Mouse (Mus musculus) brain, embryonic 14.5 days (tissue): ENCODE measurements at regions not wholly inside any gene's neighbourhood (a gene's known extent, or its start where the extent isn't known, plus 50 kb on each side); places are given as distances from the start of the nearest gene placed in this dataset.

Source experiments
- CTCF ChIP-seq: fragments of 200-500 bp; IDR thresholded peaks from 2 replicates; pipeline ENCODE4 v1.5.1; 2012; ENCODE audit warnings: inconsistent platforms, mild to moderate bottlenecking, moderate library complexity, borderline replicate concordance; ENCODE audit not compliant: insufficient read depth, insufficient read length; ENCODE audit errors: extremely low read depth
- POLR2A ChIP-seq: fragments of 200-500 bp; IDR thresholded peaks from 2 replicates; pipeline ENCODE4 v1.6.1; 2012; ENCODE audit warnings: mild to moderate bottlenecking, inconsistent platforms, borderline replicate concordance; ENCODE audit not compliant: poor library complexity, insufficient read depth, insufficient read length, severe bottlenecking; ENCODE audit errors: extremely low read depth

GRCm38 (mm10) chr10:122217594-122217993 lies 120.4 kb upstream of the Rxylt1 start:
- TF ChIP-seq CTCF (no peak), POLR2A (no peak)
